Comparison of ENCODE assay signal across 1 mouse cellular context in the genomic region with DNA sequence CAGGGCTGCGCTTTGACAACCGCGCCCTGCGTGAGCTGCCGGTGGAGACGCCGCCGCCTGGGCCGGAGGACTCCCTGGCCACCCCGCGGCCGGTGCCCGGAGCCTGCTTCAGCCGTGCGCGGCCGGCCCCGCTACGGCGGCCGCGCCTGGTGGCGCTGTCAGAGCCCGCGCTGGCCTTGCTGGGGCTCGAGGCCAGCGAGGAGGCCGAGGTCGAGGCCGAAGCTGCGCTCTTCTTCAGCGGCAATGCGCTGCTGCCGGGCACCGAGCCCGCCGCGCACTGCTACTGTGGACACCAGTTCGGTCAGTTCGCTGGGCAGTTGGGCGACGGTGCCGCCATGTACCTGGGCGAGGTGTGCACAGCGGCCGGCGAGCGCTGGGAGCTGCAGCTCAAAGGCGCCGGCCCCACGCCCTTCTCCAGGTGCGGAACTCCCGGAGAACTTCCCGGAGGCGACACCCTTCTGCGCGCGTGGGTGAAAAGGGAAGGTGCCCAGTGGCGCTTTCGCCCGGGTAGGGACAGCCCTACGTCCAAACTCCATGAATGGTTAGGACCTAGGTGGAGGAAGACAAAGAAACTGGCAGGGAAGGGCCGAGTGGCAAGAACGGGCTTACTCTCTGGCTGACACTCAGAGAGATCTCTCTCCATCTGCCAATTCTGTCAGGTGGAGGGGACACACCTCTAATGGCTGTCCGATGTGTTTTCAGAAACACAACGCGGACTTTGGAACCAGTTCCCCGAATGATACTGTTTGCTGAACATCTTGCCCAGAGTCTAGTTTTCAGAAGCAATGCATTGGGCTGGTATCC.
TF ChIP-seq lines count a peak whose summit lies in the region.

No protein-coding gene starts in this region.

TF ChIP-seq in CH12.LX, 34 proteins besides CTCF, POLR2A, EP300 and RAD21:
- TF ChIP-seq UBTF (IDR thresholded peaks at IDR 0.05; ENCODE audit: low read depth, low read length), result peak; percentile 82; the same call in 1 of the 2 replicates
- TF ChIP-seq SIN3A (IDR thresholded peaks at IDR 0.05; ENCODE audit: low read length), result peak; percentile 58
- TF ChIP-seq MXI1 (IDR thresholded peaks at IDR 0.05; ENCODE audit: low read depth, low read length), result peak; percentile 52
- no peak for TF ChIP-seq RCOR1 (conservative IDR thresholded peaks at IDR 0.05; ENCODE audit: low read depth, low read length)
- TF ChIP-seq MEF2A (IDR thresholded peaks at IDR 0.05; ENCODE audit: borderline replicate concordance, low read depth, low read length), result 0 out of 2 replicates have a peak, but pooled peaks have one; percentile 0
- TF ChIP-seq MAZ (IDR thresholded peaks at IDR 0.05; ENCODE audit: low read depth, low read length), result no peak
